Mouse (Mus musculus): Measurements from ENCODE around the gene Rad23a. TPM values are rescaled to one million over a fixed set of nuclear protein-coding genes. Genes with fewer than 3 reads are reported as not detected.

Gene Rad23a
- polyA plus RNA-seq, 1 experiment: 54.0 TPM

- TF ChIP-seq POLR2A (IDR thresholded peaks at IDR 0.05; ENCODE audit: borderline replicate concordance, low read depth, low read length) (no peak), CTCF (IDR thresholded peaks at IDR 0.05; ENCODE audit: low read depth, low read length) (no peak)
- H3K27ac ChIP-seq (ENCODE audit: insufficient read depth, low read depth, low read length): no peak overlapping the region
- no peaks in the 10 kb centered on the region for H3K4me1 ChIP-seq (ENCODE audit: control insufficient read depth, insufficient read depth, low read length)
- H3K4me3 ChIP-seq (ENCODE audit: insufficient read depth, low read length): no peak overlapping the region
These were observed 48.0 kb downstream of the Rad23a start for GRCm38 (mm10) chr8:84792429-84792947.

- no peak overlapping the region for H3K27ac ChIP-seq (ENCODE audit: insufficient read depth, low read depth, low read length)
- TF ChIP-seq POLR2A (IDR thresholded peaks at IDR 0.05; ENCODE audit: borderline replicate concordance, low read depth, low read length) (no peak), CTCF (IDR thresholded peaks at IDR 0.05; ENCODE audit: low read depth, low read length) (no peak)
- H3K4me3 ChIP-seq (ENCODE audit: insufficient read depth, low read length): no peak overlapping the region
- H3K4me1 ChIP-seq (ENCODE audit: control insufficient read depth, insufficient read depth, low read length): no peaks in the 10 kb centered on the region
These were observed 49.9 kb downstream of the Rad23a start for GRCm38 (mm10) chr8:84790537-84790936.

GRCm38 (mm10) chr8:84789855-84790486 lies 50.5 kb downstream of the Rad23a start:
- H3K4me3 ChIP-seq (ENCODE audit: insufficient read depth, low read length): no peak overlapping the region
- TF ChIP-seq POLR2A (IDR thresholded peaks at IDR 0.05; ENCODE audit: borderline replicate concordance, low read depth, low read length) (no peak), CTCF (IDR thresholded peaks at IDR 0.05; ENCODE audit: low read depth, low read length) (no peak)
- H3K4me1 ChIP-seq (ENCODE audit: control insufficient read depth, insufficient read depth, low read length): no peaks in the 10 kb centered on the region
- H3K27ac ChIP-seq (ENCODE audit: insufficient read depth, low read depth, low read length): no peak overlapping the region

- no peak overlapping the region for H3K4me3 ChIP-seq (ENCODE audit: insufficient read depth, low read length)
- TF ChIP-seq POLR2A (IDR thresholded peaks at IDR 0.05; ENCODE audit: borderline replicate concordance, low read depth, low read length) (no peak), CTCF (IDR thresholded peaks at IDR 0.05; ENCODE audit: low read depth, low read length) (no peak)
- H3K4me1 ChIP-seq (ENCODE audit: control insufficient read depth, insufficient read depth, low read length): no peaks in the 10 kb centered on the region
- no peak overlapping the region for H3K27ac ChIP-seq (ENCODE audit: insufficient read depth, low read depth, low read length)
These were observed 51.1 kb downstream of the Rad23a start for GRCm38 (mm10) chr8:84789345-84789744.

- no peaks in the 10 kb centered on the region for H3K4me1 ChIP-seq (ENCODE audit: control insufficient read depth, insufficient read depth, low read length)
- H3K27ac ChIP-seq (ENCODE audit: insufficient read depth, low read depth, low read length): no peak overlapping the region
- TF ChIP-seq POLR2A (IDR thresholded peaks at IDR 0.05; ENCODE audit: borderline replicate concordance, low read depth, low read length) (no peak), CTCF (IDR thresholded peaks at IDR 0.05; ENCODE audit: low read depth, low read length) (no peak)
- H3K4me3 ChIP-seq (ENCODE audit: insufficient read depth, low read length): no peak overlapping the region
These were observed 51.6 kb downstream of the Rad23a start for GRCm38 (mm10) chr8:84788896-84789295.

GRCm38 (mm10) chr8:84787523-84788302 lies 52.8 kb downstream of the Rad23a start:
- Histone ChIP-seq H3K27ac (ENCODE audit: insufficient read depth, low read depth, low read length) (no peak overlapping the region), H3K4me3 (ENCODE audit: insufficient read depth, low read length) (no peak overlapping the region), H3K4me1 (ENCODE audit: control insufficient read depth, insufficient read depth, low read length) (no peaks in the 10 kb centered on the region)
- no peak for TF ChIP-seq POLR2A (IDR thresholded peaks at IDR 0.05; ENCODE audit: borderline replicate concordance, low read depth, low read length)
- no peak for TF ChIP-seq CTCF (IDR thresholded peaks at IDR 0.05; ENCODE audit: low read depth, low read length)

GRCm38 (mm10) chr8:84786801-84787467 lies 53.5 kb downstream of the Rad23a start:
- no peak for TF ChIP-seq CTCF (IDR thresholded peaks at IDR 0.05; ENCODE audit: low read depth, low read length)
- TF ChIP-seq POLR2A (IDR thresholded peaks at IDR 0.05; ENCODE audit: borderline replicate concordance, low read depth, low read length): no peak
- H3K4me1 ChIP-seq (ENCODE audit: control insufficient read depth, insufficient read depth, low read length): no peaks in the 10 kb centered on the region
- H3K27ac ChIP-seq (ENCODE audit: insufficient read depth, low read depth, low read length): no peak overlapping the region
- H3K4me3 ChIP-seq (ENCODE audit: insufficient read depth, low read length): no peak overlapping the region

- Histone ChIP-seq H3K4me3 (ENCODE audit: insufficient read depth, low read length) (no peak overlapping the region), H3K4me1 (ENCODE audit: control insufficient read depth, insufficient read depth, low read length) (no peaks in the 10 kb centered on the region), H3K27ac (ENCODE audit: insufficient read depth, low read depth, low read length) (no peak overlapping the region)
These were observed 54.4 kb downstream of the Rad23a start for GRCm38 (mm10) chr8:84785756-84786677.

GRCm38 (mm10) chr8:84785506-84785755 lies 55.0 kb downstream of the Rad23a start:
- H3K27ac ChIP-seq (ENCODE audit: insufficient read depth, low read depth, low read length): no peak overlapping the region
- no peak for TF ChIP-seq CTCF (IDR thresholded peaks at IDR 0.05; ENCODE audit: low read depth, low read length)
- TF ChIP-seq POLR2A (IDR thresholded peaks at IDR 0.05; ENCODE audit: borderline replicate concordance, low read depth, low read length): no peak
- H3K4me3 ChIP-seq (ENCODE audit: insufficient read depth, low read length): no peak overlapping the region
- H3K4me1 ChIP-seq (ENCODE audit: control insufficient read depth, insufficient read depth, low read length): no peaks in the 10 kb centered on the region

More at GRCm38 (mm10) chr8:84785756-84786677, 54.4 kb downstream of the Rad23a start:
- no peak for TF ChIP-seq CTCF (IDR thresholded peaks at IDR 0.05; ENCODE audit: low read depth, low read length)

Data from bone marrow macrophage, adult 2 months (primary cell).